Mouse (Mus musculus) megakaryocyte, embryonic 14.5 days (primary cell): Measurements from ENCODE around the gene Opa1.

Experiments used
- FLI1 ChIP-seq: IDR thresholded peaks from 2 replicates; pipeline ENCODE4 v1.6.1; 2012; ENCODE audit warnings: low read length, inconsistent platforms, mixed read lengths
- GATA1 ChIP-seq: IDR thresholded peaks from 3 replicates; pipeline ENCODE4 v1.6.1; 2012; ENCODE audit warnings: mixed read lengths, low read length, inconsistent platforms, borderline replicate concordance

- TF ChIP-seq GATA1 (no peak), FLI1 (no peak)
Observed at GRCm38 (mm10) chr16:29667702-29668061, 88.5 kb downstream of the Opa1 start.
